In the genomic region with DNA sequence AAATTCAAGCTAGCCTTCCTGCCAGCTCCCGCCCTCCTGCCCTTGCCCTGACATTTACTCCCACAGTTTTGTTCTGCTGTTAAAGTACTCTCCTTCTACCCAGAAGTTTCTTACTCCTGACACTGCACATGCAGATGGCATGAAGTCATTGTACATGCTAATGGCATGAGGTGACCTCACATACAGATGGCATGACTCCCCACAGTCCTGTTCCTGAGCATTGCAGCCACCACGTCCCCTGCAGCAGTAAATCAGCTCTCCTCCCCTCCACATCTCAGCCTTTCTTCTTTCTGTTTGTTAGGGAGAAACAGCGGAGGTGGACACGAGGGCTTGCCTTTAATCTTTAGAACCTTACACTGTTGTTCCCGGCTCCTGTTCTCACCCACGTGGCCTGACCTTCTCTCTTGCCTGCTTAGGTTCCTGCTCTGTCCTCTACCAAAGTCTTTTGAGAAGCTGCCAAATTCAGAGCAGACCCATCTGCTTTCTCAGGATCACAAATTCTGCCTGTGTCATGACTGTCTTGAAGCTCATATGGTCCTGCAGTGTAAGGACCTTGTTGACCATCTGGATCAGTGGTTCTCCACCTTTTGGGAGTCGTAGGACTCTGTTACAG, we compare ENCODE assay signal across 20 mouse cellular contexts. TPM values are rescaled to one million over a fixed set of nuclear protein-coding genes. Genes with fewer than 3 reads are reported as not detected.
DNase-seq lines count a peak whose midpoint lies in the region; ATAC-seq and TF ChIP-seq lines count a peak whose summit lies in the region.
"Had no signal": no experiment of that assay in that cellular context is flagged by ENCODE, and none has a peak within 500 bp of the region (broad histone marks: within the 10 kb centered on the region; RNA-seq: fewer than 3 reads in every experiment).

No protein-coding gene starts in this region.

- no peaks in the 10 kb centered on the region for H3K4me1 ChIP-seq in hindbrain, postnatal 0 days (ENCODE audit: insufficient read depth, low read length)
- H3K4me1 ChIP-seq in hindbrain, embryonic 12.5 days: no peaks in the 10 kb centered on the region
- H3K4me1 ChIP-seq in midbrain, postnatal 0 days (ENCODE audit: insufficient read depth, low read length): no peaks in the 10 kb centered on the region
- H3K4me1 ChIP-seq in midbrain, embryonic 15.5 days: no peaks in the 10 kb centered on the region
- H3K4me1 ChIP-seq in neural tube, embryonic 15.5 days: no peaks in the 10 kb centered on the region
- H3K4me1 ChIP-seq: embryonic facial prominence, embryonic 12.5 days; hindbrain, embryonic 15.5 days; liver, embryonic 13.5 days; neural tube, embryonic 13.5 days had no signal

- no peaks in the 10 kb centered on the region for H3K27me3 ChIP-seq in hindbrain, postnatal 0 days (ENCODE audit: insufficient read depth, low read length)
- H3K27me3 ChIP-seq in hindbrain, embryonic 12.5 days: no peaks in the 10 kb centered on the region
- H3K27me3 ChIP-seq in midbrain, postnatal 0 days (ENCODE audit: insufficient read depth, low read length): no peaks in the 10 kb centered on the region
- no peaks in the 10 kb centered on the region for H3K27me3 ChIP-seq in midbrain, embryonic 15.5 days (replicated peaks)
- H3K27me3 ChIP-seq in neural tube, embryonic 15.5 days (replicated peaks): no peaks in the 10 kb centered on the region
- H3K27me3 ChIP-seq: embryonic facial prominence, embryonic 12.5 days; hindbrain, embryonic 15.5 days; liver, embryonic 13.5 days; neural tube, embryonic 13.5 days had no signal

- no peak overlapping the region for H3K4me2 ChIP-seq in hindbrain, postnatal 0 days (ENCODE audit: low read depth, low read length)
- H3K4me2 ChIP-seq in hindbrain, embryonic 12.5 days (replicated peaks): no peak overlapping the region
- no peak overlapping the region for H3K4me2 ChIP-seq in midbrain, postnatal 0 days (ENCODE audit: low read depth, low read length, poor library complexity, severe bottlenecking)
- no peak overlapping the region for H3K4me2 ChIP-seq in midbrain, embryonic 15.5 days
- H3K4me2 ChIP-seq in neural tube, embryonic 15.5 days: no peak overlapping the region
- H3K4me2 ChIP-seq: embryonic facial prominence, embryonic 12.5 days; heart, embryonic 11.5 days; hindbrain, embryonic 15.5 days; liver, embryonic 13.5 days; neural tube, embryonic 13.5 days had no signal

- no peak overlapping the region for H3K9ac ChIP-seq in hindbrain, postnatal 0 days (replicated peaks; ENCODE audit: low read length)
- H3K9ac ChIP-seq in hindbrain, embryonic 12.5 days: no peak overlapping the region
- H3K9ac ChIP-seq in midbrain, postnatal 0 days (replicated peaks; ENCODE audit: low read length, poor library complexity, severe bottlenecking): no peak overlapping the region
- H3K9ac ChIP-seq in midbrain, embryonic 15.5 days: no peak overlapping the region
- no peak overlapping the region for H3K9ac ChIP-seq in neural tube, embryonic 15.5 days (replicated peaks)
- H3K9ac ChIP-seq: embryonic facial prominence, embryonic 12.5 days; hindbrain, embryonic 15.5 days; liver, embryonic 13.5 days; neural tube, embryonic 13.5 days had no signal

- H3K36me3 ChIP-seq in hindbrain, postnatal 0 days (ENCODE audit: insufficient read depth, low read length): peaks cover 75% of the 10 kb centered on the region
- peaks cover 96% of the 10 kb centered on the region for H3K36me3 ChIP-seq in hindbrain, embryonic 12.5 days
- H3K36me3 ChIP-seq in midbrain, postnatal 0 days (ENCODE audit: insufficient read depth, low read length): peaks cover 65% of the 10 kb centered on the region
- H3K36me3 ChIP-seq in midbrain, embryonic 15.5 days (replicated peaks): peaks cover 64% of the 10 kb centered on the region
- peaks cover 92% of the 10 kb centered on the region for H3K36me3 ChIP-seq in neural tube, embryonic 15.5 days
- H3K36me3 ChIP-seq: G1E had no signal

- peak; percentile 52 for ATAC-seq in hindbrain, postnatal 0 days
- ATAC-seq in hindbrain, embryonic 12.5 days (ENCODE audit: low FRiP score): no peak
- no peak for ATAC-seq in midbrain, postnatal 0 days (ENCODE audit: low FRiP score)
- ATAC-seq in midbrain, embryonic 15.5 days (replicated peaks): no peak
- no peak for ATAC-seq in neural tube, embryonic 15.5 days (ENCODE audit: low FRiP score)
- ATAC-seq: CD4-positive, CD25-positive, alpha-beta regulatory T cell, adult 4 months had no signal

- H3K4me3 ChIP-seq in hindbrain, postnatal 0 days (ENCODE audit: low read length): no peak overlapping the region
- no peak overlapping the region for H3K4me3 ChIP-seq in hindbrain, embryonic 12.5 days
- H3K4me3 ChIP-seq in midbrain, postnatal 0 days (ENCODE audit: low read depth, low read length): no peak overlapping the region
- H3K4me3 ChIP-seq in midbrain, embryonic 15.5 days: no peak overlapping the region
- no peak overlapping the region for H3K4me3 ChIP-seq in neural tube, embryonic 15.5 days (replicated peaks)
- H3K4me3 ChIP-seq: embryonic facial prominence, embryonic 12.5 days; hindbrain, embryonic 15.5 days; liver, embryonic 13.5 days; neural tube, embryonic 13.5 days had no signal

- H3K9me3 ChIP-seq in hindbrain, postnatal 0 days (ENCODE audit: low read length): no peaks in the 10 kb centered on the region
- no peaks in the 10 kb centered on the region for H3K9me3 ChIP-seq in hindbrain, embryonic 12.5 days (replicated peaks)
- no peaks in the 10 kb centered on the region for H3K9me3 ChIP-seq in midbrain, postnatal 0 days (ENCODE audit: low read length)
- H3K9me3 ChIP-seq in midbrain, embryonic 15.5 days: no peaks in the 10 kb centered on the region
- no peaks in the 10 kb centered on the region for H3K9me3 ChIP-seq in neural tube, embryonic 15.5 days (replicated peaks)
- H3K9me3 ChIP-seq: embryonic facial prominence, embryonic 12.5 days; hindbrain, embryonic 15.5 days; liver, embryonic 13.5 days; neural tube, embryonic 13.5 days had no signal

- peak; percentile 27 for DNase-seq in adrenal gland, adult 2 months
- no peak for DNase-seq in adrenal gland, postnatal 10 days
- DNase-seq in hindbrain, postnatal 0 days (ENCODE audit: low spot score): peak; percentile 58
- peak; percentile 50 for DNase-seq in midbrain, postnatal 0 days (ENCODE audit: low spot score)
- no peak for DNase-seq in heart, adult 8-10 months (ENCODE audit: low spot score)
- DNase-seq: gastrocnemius, postnatal 10 days; heart, postnatal 14 days; kidney, adult 18-20 months; liver, embryonic 13.5 days; right cerebral cortex, postnatal 14 days had no signal

- 66% methylated on average over 7 of the region's 7 CpGs for WGBS in hindbrain, postnatal 0 days
- WGBS in hindbrain, embryonic 12.5 days: 89% methylated on average over 7 of the region's 7 CpGs
- WGBS in midbrain, postnatal 0 days: 89% methylated on average over 7 of the region's 7 CpGs
- 86% methylated on average over 7 of the region's 7 CpGs for WGBS in midbrain, embryonic 15.5 days
- WGBS in neural tube, embryonic 15.5 days: 81% methylated on average over 7 of the region's 7 CpGs

- peak overlapping the region; percentile 37; the same call in 1 of the 2 replicates for H3K27ac ChIP-seq in hindbrain, postnatal 0 days
- H3K27ac ChIP-seq in hindbrain, embryonic 12.5 days: no peak overlapping the region
- H3K27ac ChIP-seq in midbrain, postnatal 0 days (ENCODE audit: low read depth, low read length): no peak overlapping the region
- H3K27ac ChIP-seq in midbrain, embryonic 15.5 days: no peak overlapping the region
- no peak overlapping the region for H3K27ac ChIP-seq in neural tube, embryonic 15.5 days (replicated peaks)
- H3K27ac ChIP-seq: embryonic facial prominence, embryonic 12.5 days; hindbrain, embryonic 15.5 days; liver, embryonic 13.5 days; neural tube, embryonic 13.5 days; stomach, postnatal 0 days had no signal

- TF ChIP-seq CTCF in hindbrain, postnatal 0 days (IDR thresholded peaks at IDR 0.05; ENCODE audit: low read depth): no peak
- TF ChIP-seq CTCF in midbrain, postnatal 0 days (IDR thresholded peaks at IDR 0.05): no peak

RNA-seq across cellular contexts. Expression of a gene that starts 58.7 kb away (rescaled TPM):
- total RNA-seq in adrenal gland, adult 2 months (2021): 1 to 10 TPM in 1 of 2 experiments, not detected in 1; 1.3 TPM
- not detected in 2 replicates for polyA plus RNA-seq in adrenal gland, adult 2 months (2012; rRNA removed)
- total RNA-seq in adrenal gland, postnatal 10 days (2021): under 1 TPM; 0.36 to 0.60 TPM
- total RNA-seq in hindbrain, postnatal 0 days (2014; rRNA removed): 0.37 and 4.3 TPM in 2 replicates
- 1.4 and 1.5 TPM in 2 replicates for polyA plus RNA-seq in hindbrain, postnatal 0 days (2015; fragmentation: Nextera tagmentation; extraction: Ambion mirVana)
- polyA plus RNA-seq in hindbrain, embryonic 12.5 days (2016; fragmentation: Nextera tagmentation; extraction: Ambion mirVana): 0.23 and 0.52 TPM in 2 replicates
- not detected in 2 replicates for total RNA-seq in midbrain, postnatal 0 days (2014; rRNA removed)
- 0.35 and 0.83 TPM in 2 replicates for polyA plus RNA-seq in midbrain, postnatal 0 days (2015; fragmentation: Nextera tagmentation; extraction: Ambion mirVana)
- 0.50 and 0.56 TPM in 2 replicates for polyA plus RNA-seq in midbrain, embryonic 15.5 days (2015; fragmentation: Nextera tagmentation; extraction: Ambion mirVana)
- total RNA-seq in heart, adult 8-10 months (2022): not detected
- polyA plus RNA-seq in neural tube, embryonic 15.5 days (2015; fragmentation: Nextera tagmentation; extraction: Ambion mirVana): 0.63 and 3.0 TPM in 2 replicates
- polyA plus RNA-seq: G1E had no signal

Comparison
In these comparisons a context has a peak if more than half of its experiments do, and no peak if none do; other contexts are left out.
1. DNase-seq: peak in adrenal gland, adult 2 months (single experiment), hindbrain, postnatal 0 days (single experiment) and midbrain, postnatal 0 days (single experiment); none in adrenal gland, postnatal 10 days (single experiment) and heart, adult 8-10 months (single experiment).